Mouse (Mus musculus) lung, adult 2 months (tissue): ENCODE measurements around the gene Lancl3.
A peak's percentile ranks its signal among the peaks of the same experiment; 100 is the strongest.

Experiments
- CTCF ChIP-seq: fragments of 200-500 bp; IDR thresholded peaks from 2 replicates; pipeline ENCODE4 v1.5.1; 2011; ENCODE audit warnings: mild to moderate bottlenecking, low read length, control low read depth; ENCODE audit not compliant: insufficient read depth
- POLR2A ChIP-seq: fragments of 200-500 bp; IDR thresholded peaks from 2 replicates; pipeline ENCODE4 v1.6.1; 2011; ENCODE audit warnings: low read depth, mild to moderate bottlenecking, control low read depth, low read length, borderline replicate concordance; ENCODE audit errors: extremely low read depth

DNA sequence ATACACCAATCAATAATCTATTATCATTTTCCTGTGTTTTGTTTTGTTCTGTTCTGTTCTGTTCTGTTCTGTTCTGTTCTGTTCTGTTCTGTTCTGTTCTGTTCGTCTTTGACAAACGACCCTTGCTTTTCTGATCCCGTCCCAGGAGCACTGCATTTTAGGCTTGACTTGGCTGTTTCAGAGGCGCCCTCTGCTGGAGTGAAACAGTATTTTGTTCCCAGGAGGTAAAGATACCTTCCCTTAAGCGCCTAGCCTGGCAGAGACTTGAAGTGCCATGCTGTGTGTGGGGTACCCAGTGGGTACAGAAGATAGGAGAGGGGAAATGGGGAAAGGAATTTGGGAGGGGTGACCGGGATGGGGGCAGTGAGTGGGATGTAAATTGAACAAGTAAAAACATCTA is 21.5 kb downstream of the Lancl3 start:
- TF ChIP-seq POLR2A (no peak), CTCF (0 out of 2 replicates have a peak, but pooled peaks have one; percentile 14)
